Mouse (Mus musculus): ENCODE data around the gene Cxcr1. TPM values are rescaled to one million over a fixed set of nuclear protein-coding genes. Genes with fewer than 3 reads are reported as not detected.

Cxcr1 gene
- total RNA-seq, 2 experiments from 2014 or later: not detected

- intact Hi-C loops (cut with DNase I): no loop called here
- DNase-seq (ENCODE audit: extremely low spot score in 1 of 2, low spot score in 2 of 2): no peak
Observed at GRCm38 (mm10) chr1:74153461-74154184, 40.8 kb downstream of the Cxcr1 start, which contains the start of gene Cxcr2. Gene Cxcr2, plus strand, starts transcription at chr1:74153989.

GRCm38 (mm10) chr1:74151091-74151490 is 43.3 kb downstream of the Cxcr1 start:
- intact Hi-C loops (cut with DNase I): no loop called here
- no peak for DNase-seq (ENCODE audit: extremely low spot score in 1 of 2, low spot score in 2 of 2)

GRCm38 (mm10) chr1:74150101-74150500 is 44.3 kb downstream of the Cxcr1 start:
- DNase-seq (ENCODE audit: extremely low spot score in 1 of 2, low spot score in 2 of 2): no peak
- intact Hi-C loops (cut with DNase I): no loop called here

- DNase-seq (ENCODE audit: extremely low spot score in 1 of 2, low spot score in 2 of 2): no peak
- intact Hi-C loops (cut with DNase I): no loop called here
Observed at GRCm38 (mm10) chr1:74149106-74149885, 45.1 kb downstream of the Cxcr1 start.

Small RNA genes lying within 50 kb of the gene (microRNA-seq; reads per million reads assigned to microRNA genes)
- gene Mir1928: not detected

Other genes starting within 250 kb of the Cxcr1 start
- gene Tns1, start 70.2 kb downstream of the Cxcr1 start, total RNA-seq (2021): 10 to 100 TPM; 29.3 to 29.8 TPM
- under 1 TPM in 1 of 2 experiments, not detected in 1; 0.15 TPM for gene Rufy4, start 69.1 kb downstream of the Cxcr1 start, total RNA-seq (2021)
- not detected for gene Cxcr2, start 40.6 kb downstream of the Cxcr1 start, total RNA-seq (2021)
- 100 to 1,000 TPM; 316 to 324 TPM for gene Arpc2, start 41.5 kb upstream of the Cxcr1 start, total RNA-seq (2021)
- not detected for gene Gpbar1, start 83.9 kb upstream of the Cxcr1 start, total RNA-seq (2021)
- gene Aamp, start 90.1 kb upstream of the Cxcr1 start, total RNA-seq (2021): 100 to 1,000 TPM; 131 to 139 TPM
- gene Pnkd, start 90.3 kb upstream of the Cxcr1 start, total RNA-seq (2021): 100 to 1,000 TPM; 109 to 124 TPM
- 10 to 100 TPM; 10.4 to 11.2 TPM for gene Tmbim1, start 111.0 kb upstream of the Cxcr1 start, total RNA-seq (2021)
- under 1 TPM; 0.41 to 0.45 TPM for gene Catip, start 167.5 kb upstream of the Cxcr1 start, total RNA-seq (2021)
- 1 to 10 TPM; 1.9 to 2.7 TPM for gene Slc11a1, start 180.6 kb upstream of the Cxcr1 start, total RNA-seq (2021)
- gene Ctdsp1, start 196.9 kb upstream of the Cxcr1 start, total RNA-seq (2021): 10 to 100 TPM; 17.8 to 17.9 TPM
- under 1 TPM; 0.89 to 0.92 TPM for gene Vil1, start 214.7 kb upstream of the Cxcr1 start, total RNA-seq (2021)

Measured in left cerebral cortex, postnatal 10 days (tissue).